Mouse (Mus musculus) myocyte (in vitro differentiated cells): ENCODE data around the gene Dcaf8.

ENCODE experiments used
- E2F4 ChIP-seq: IDR thresholded peaks from one replicate; pipeline ENCODE4 v1.6.1; 2011; ENCODE audit warnings: mild to moderate bottlenecking, control low read depth, moderate library complexity; ENCODE audit not compliant: insufficient read depth
- POLR2A ChIP-seq: IDR thresholded peaks from one replicate; pipeline ENCODE4 v1.6.1; 2011; ENCODE audit warnings: low read depth, mild to moderate bottlenecking, control low read depth, moderate library complexity; ENCODE audit not compliant: insufficient read length
- TCF3 ChIP-seq: IDR thresholded peaks from one replicate; pipeline ENCODE4 v1.6.1; 2011; ENCODE audit warnings: low read depth, control low read depth; ENCODE audit not compliant: insufficient read length

- TF ChIP-seq E2F4 (no peak), TCF3 (no peak), POLR2A (no peak)
Measured at GRCm38 (mm10) chr1:172162009-172162408, 14.1 kb downstream of the Dcaf8 start.
